Mouse (Mus musculus) kidney, adult 18-20 months (tissue): ENCODE measurements around the gene Gadd45b.

ENCODE experiments used
- DNase-seq: peaks from one replicate; pipeline ENCODE4 v3.0.0; 2021

The Gadd45b gene

GRCm38 (mm10) chr10:80929299-80930226 lies at the start of gene Gadd45b:
Gadd45b (plus strand) TSS chr10:80930073.
- DNase-seq, result peak; percentile 97

- DNase-seq, result peak; percentile 71
These were observed 49.7 kb upstream of the Gadd45b start for GRCm38 (mm10) chr10:80880131-80880641.

DNA sequence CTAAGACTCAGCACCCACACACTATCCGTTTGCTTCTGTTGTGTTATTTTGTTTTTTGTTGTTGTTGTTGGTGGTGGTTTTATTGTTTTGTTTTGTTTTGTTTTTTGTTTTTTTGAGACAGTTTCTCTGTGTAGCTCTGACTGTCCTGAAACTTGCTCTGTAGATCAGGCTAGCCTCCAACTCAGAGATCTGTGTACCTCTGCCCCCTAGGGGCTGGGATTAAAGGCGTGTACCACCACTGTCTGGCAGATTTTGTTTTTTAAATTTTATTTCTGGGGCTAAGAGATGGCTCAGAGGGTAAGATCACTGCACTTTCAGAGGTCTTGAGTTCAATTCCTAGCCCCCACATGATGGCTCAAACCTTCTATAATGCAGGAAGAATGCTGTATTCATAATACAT lies 49.0 kb upstream of the Gadd45b start:
- DNase-seq, result no peak

- DNase-seq, result peak; percentile 84
These were observed 48.6 kb upstream of the Gadd45b start for GRCm38 (mm10) chr10:80881301-80881700.

DNA sequence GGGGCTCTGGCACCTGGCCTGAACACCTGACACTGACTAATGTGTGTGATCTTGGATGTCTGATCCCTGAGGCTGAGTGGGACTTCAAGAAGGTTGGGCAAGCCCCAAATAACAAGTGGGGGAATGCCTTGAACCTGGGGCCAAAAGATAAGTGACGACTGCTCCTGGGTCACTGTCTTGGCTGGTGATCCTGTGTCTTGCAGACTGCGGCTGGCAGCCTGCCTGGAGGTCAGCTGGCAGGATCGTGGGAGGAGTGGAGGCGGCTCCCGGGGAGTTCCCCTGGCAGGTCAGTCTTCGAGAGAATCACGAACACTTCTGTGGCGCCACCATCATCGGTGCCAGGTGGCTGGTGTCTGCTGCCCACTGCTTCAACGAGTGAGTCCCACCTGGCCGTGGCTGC lies 42.7 kb upstream of the Gadd45b start:
- peak; percentile 83 for DNase-seq

DNA sequence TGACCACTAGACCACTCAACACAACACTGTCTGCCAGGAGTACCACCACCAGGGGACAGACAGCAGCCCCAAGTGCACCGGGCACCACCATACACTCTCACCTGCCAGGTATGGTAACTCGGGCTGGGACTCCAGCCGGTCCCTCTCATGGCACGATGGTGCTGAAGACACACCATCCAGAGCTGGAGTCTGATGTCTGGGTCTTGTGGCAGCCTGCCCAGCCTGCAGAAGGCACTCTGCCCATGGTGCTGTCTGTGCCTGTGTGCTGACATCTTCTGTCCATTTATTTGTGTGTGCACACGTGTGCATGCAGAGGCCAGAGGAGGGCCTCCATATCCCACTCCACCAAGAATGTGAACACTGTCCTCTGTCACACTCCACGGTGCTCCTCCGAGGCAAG lies 34.8 kb upstream of the Gadd45b start:
- DNase-seq, result no peak

DNA sequence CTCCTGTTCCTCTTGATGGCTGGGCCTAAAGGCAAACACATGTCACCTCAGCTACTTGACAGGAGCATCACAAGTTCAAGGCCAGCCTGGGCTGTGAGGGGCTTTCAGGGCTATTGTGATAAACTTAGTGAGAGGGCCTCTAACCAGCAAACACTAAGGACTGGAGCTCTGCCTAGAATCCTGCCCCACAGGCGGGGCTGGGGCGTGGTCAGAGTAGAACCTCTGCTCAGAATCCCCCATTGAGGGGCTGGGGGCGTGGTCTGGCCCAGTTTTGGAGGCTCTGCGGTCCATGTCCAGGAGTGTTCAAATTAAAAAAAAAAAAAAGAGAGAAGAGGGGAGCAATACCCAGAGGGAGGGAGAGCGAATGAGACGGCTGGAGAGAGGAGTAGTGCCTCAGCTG lies 34.2 kb upstream of the Gadd45b start:
- no peak for DNase-seq

DNA sequence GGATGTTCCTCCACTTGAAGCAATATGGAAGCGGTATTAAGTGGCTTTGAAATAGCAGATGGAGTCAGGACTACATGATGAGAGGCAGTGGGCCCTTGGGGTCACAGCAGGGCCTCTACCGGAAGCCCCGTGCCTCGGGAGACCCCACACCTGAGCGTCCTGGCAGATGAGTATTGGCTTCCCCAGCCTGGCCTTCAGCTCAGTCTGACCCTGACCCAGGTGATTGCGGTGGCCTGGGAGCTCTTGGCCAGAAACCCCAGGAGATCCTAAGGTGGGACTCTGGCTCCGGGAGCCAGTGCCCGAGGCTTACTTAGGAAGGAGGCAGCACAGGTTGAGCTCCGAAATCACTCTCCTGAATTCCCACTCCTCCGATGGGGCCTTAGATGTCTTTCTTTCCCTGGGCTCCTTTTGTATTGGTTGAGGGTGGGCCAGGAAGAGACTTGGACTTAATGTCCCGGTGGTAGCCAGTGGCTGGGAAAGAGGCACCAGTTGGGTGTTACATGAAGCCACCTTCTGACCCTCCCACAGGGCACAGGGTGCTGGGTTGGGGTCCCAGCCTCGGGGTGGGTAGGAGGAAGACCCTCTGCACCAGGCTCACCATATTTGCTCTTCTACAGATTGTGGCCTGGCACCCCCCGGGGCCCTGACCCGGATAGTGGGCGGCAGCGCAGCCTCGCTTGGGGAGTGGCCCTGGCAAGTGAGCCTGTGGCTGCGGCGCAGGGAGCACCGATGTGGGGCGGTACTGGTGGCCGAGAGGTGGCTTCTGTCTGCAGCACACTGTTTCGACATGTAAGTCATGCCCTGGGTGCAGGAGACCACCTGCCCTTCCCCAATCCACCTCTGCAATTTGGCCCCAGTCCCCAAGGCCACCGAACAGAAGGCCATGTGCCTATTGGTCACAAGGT lies 33.0 kb upstream of the Gadd45b start:
- no peak for DNase-seq

DNA sequence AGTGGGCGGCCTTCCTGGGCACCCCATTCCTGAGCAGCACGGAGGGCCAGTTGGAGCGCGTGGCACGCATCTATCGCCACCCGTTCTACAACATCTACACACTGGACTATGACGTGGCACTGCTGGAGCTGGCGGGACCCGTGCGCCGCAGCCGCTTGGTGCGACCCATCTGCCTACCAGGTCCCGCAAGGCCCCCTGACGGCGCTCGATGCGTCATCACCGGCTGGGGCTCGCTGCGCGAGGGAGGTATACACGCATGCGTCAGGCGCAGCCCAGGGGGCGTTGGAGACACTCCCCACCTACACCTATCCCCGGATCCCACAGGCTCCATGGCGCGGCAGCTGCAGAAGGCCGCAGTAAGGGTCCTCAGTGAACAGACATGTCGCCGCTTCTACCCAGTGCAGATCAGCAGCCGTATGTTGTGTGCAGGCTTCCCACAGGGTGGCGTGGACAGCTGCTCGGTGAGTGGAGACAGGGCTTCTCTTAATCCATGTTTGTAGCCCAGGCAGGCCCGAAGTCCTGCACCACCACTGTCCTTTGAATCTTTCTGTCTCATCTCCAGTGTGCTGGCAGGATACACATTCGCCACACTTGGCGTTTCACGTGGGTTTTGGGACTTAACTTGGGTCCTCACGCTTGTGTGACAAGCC lies 31.9 kb upstream of the Gadd45b start:
- no peak for DNase-seq

GRCm38 (mm10) chr10:80899074-80899473 lies 30.8 kb upstream of the Gadd45b start:
- DNase-seq, result no peak

- no peak for DNase-seq
These were observed 30.1 kb upstream of the Gadd45b start for GRCm38 (mm10) chr10:80899591-80900317.

- peak; percentile 98 for DNase-seq
These were observed 29.3 kb upstream of the Gadd45b start, which contains the start of gene Timm13 for GRCm38 (mm10) chr10:80900318-80901247. Timm13 (minus strand) TSS chr10:80900969.

DNA sequence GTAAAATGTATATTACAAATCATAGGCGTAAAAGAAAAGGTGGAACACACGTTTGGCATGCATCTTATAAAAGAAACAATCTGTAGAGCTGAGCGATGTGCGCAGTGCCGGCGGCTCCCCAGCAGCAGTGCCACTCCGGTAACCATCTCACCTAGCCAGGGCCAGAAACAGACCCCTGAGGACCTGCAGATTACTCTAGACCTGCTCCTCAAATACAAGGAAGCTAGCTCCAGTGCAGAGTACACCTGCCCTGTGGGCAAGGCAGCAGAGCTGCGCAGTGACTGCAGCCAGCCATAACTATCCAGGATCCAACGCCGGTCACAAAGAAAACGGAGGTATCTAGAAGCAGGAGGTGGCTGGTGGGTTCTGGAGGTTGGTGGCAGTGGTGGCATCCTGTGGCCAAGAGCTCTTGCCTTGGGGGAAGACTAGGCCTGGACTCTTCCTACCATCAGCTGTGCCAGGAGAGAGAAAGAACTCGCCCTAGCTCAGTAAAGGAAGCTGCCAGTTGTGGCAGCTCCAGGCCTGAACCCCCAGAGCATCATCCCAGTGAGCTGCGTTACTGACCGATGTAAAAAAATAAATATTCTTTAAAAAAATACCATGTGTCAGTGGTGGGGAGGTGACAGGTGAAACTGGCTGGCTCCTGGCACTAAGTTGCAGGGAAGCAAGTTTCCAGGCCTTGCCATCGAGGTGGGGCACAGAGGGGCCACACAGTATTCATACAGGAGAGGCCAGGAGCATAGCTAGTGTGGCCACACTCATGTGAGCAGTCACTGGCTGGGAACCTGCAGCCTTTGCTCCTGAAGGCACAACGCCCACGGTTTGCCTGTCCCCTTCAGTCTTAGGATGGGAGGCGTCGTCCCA lies 28.2 kb upstream of the Gadd45b start:
- peak; percentile 28 for DNase-seq

GRCm38 (mm10) chr10:80902273-80902940 lies 27.5 kb upstream of the Gadd45b start:
- DNase-seq, result no peak

DNA sequence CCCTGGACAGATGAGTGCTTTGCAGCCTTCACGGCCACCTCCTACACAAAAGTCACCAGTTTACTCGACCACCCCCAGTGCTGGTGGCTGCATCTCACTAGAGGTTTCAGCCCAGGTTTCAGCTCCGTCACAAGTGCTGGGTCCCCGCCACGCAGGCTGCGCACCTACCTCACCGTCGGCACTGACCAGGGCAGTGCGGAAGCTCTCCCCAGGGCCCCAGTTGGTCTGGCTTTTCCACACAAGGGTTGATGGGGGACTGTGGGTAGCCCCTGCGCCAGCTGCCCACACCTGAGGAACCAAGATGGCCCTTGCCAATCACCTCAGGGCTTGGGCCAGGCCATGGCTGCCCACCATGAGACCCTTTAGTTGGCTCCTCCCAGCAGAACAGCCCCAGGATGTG lies 26.6 kb upstream of the Gadd45b start:
- DNase-seq, result no peak

DNA sequence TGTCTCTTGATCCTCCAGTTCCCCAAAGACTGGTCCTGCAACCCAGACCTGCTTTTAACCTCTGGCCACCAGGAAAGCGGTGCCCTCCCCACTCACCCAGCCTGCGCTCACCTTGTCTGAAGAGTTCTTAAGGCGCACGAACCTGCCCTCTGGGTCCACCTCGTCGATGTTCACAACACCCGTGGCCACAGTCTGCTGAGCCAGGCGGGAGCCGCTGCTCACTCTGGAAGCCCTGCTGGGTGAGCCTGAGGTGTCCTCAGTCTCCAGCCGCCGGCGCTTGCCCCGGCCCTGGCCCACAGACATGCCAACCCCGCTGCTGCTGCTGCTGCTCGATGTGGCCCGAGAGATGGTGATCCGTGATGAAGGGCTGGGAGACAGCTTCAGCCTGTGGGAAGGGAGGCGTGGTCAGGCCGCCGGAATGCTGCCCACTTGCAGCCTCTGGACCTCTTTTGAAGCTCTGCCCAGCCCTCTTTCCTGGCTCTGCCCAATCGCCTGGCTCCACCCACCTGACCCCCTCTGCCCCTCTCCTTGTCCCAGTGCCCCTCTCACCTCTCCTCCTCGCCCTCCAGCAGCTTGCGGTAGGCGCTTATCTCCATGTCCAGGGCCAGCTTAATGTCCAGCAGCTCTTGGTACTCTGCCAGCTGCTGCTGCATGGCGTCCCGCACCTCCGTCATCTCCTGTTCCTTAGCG lies 25.7 kb upstream of the Gadd45b start:
- DNase-seq, result no peak

GRCm38 (mm10) chr10:80904709-80905108 lies 25.2 kb upstream of the Gadd45b start:
- no peak for DNase-seq

DNA sequence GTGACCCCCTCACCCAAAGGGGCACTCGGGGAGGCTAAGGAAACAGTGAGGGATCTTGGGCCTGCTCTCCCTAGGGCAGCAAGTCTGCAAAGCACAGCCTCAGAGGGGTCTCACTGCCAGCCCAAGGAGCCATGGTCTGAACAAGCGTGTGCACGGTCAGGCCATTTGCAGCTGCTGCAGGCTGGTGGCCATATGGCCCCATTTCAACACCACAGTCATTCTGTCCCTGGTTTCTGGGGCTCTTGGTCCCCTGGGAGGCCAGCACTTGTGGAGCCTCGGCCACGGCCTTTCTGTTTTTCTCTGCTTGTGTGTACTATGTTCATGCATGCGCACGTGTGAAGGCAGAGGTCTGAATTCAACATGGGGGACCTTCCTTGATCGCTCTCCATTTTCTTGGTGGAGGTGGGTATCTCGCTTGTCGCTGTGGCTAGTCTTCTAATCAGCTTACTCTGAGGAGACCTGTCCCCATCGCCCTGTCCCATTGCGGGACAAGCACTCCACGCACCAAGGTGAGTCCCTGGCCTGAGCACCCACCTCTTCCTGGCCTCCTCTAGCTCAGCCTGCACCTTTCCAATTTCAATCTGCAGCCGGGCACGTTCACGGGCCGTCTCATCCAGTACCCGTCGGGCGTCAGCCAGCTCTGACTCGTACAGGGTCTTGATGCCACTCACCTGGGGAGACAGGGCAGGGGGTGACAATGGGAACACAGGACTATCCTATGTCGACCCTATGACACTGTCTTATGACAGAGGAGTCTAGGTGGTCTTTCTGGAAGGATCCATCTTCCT lies 20.3 kb upstream of the Gadd45b start:
- DNase-seq, result no peak
